Mouse (Mus musculus) heart, postnatal 14 days (tissue): ENCODE measurements around the gene C130050O18Rik. TPM values are rescaled to one million over a fixed set of nuclear protein-coding genes. Genes with fewer than 3 reads are reported as not detected.
"Not testable (repeated sequence)": the region's sequence is repeated elsewhere in the genome, so short reads cannot be mapped to it uniquely, and the experiment has no call there.

Source experiments
- DNase-seq, 2 experiments: peaks; one replicate each; pipeline ENCODE4 v3.0.0; 2021 to 2022
- intact Hi-C: fragments of 180-260 bp; cut with DNase I; formaldehyde crosslinking; loops from one replicate; pipeline ENCODE4 v1.15.1; 2025
- total RNA-seq, 2 experiments: library from RNA; stranded (reverse); gene quantifications; 2 replicates each; pipeline ENCODE4 v1.2.3; 2021

C130050O18Rik gene
- total RNA-seq, 2 experiments from 2014 or later: 0.74 to 0.80 TPM

DNA sequence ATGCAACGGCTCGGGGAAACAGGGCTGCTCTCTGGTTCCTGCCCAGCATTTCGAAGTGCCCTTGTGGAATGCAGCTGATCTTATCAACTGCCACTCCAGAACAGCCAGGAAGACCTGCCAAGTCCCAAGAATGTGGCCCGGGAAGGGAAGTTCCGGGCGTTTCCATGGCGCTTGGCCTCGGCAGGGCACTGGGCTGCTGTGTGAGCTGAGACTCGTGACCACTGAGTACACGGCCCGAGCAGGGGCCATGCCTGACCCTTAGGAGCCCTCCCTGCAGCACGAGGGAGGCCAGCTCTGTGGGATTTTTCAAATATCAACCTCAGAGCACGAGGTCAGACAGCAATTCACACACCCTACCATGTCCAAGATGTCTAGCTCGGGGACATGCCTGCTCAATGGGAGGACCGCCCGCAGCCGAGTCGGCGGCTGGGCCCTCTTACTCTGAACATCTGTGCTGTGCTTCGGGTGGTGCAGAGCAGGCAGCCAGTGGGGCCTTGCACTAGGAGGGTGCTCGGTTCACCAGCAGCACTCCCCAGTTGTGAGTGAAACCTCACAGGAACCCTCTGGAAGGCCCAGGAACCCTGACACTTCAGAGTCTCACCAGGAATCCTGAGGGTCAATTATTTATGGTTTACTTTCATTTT lies 26.0 kb upstream of the C130050O18Rik start:
- DNase-seq: peak; percentile 74 to 84
- intact Hi-C loops: no loop called here

DNA sequence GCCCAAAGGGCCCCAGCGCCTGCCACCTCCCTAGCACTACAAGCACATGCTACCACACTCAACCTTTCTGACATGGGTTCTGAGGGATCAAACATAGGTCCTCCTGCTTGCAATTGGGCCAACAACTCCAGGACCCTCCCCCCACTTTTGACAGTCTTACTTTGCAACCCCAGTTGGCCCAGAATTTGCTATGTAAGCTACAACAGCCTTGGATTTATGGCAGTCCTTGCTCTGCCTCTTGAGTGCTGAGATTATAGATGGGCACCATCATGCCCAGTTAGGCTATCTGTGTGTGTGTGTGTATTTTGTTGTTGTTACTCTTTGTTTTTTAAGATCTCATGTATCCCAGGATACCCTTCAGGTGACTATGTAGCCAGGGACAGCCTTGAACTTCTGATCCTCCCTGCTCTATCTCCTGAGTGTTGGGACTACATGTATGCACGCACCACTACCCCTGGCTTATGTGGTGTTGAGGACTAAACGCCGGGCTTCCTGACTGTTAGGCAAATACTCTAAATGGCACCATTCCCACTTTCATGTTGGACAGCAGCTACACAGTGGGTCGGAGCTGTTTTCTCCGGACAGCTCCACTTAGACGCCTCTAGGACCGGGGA lies 25.2 kb upstream of the C130050O18Rik start:
- intact Hi-C loops: no loop called here
- no peak for DNase-seq

DNA sequence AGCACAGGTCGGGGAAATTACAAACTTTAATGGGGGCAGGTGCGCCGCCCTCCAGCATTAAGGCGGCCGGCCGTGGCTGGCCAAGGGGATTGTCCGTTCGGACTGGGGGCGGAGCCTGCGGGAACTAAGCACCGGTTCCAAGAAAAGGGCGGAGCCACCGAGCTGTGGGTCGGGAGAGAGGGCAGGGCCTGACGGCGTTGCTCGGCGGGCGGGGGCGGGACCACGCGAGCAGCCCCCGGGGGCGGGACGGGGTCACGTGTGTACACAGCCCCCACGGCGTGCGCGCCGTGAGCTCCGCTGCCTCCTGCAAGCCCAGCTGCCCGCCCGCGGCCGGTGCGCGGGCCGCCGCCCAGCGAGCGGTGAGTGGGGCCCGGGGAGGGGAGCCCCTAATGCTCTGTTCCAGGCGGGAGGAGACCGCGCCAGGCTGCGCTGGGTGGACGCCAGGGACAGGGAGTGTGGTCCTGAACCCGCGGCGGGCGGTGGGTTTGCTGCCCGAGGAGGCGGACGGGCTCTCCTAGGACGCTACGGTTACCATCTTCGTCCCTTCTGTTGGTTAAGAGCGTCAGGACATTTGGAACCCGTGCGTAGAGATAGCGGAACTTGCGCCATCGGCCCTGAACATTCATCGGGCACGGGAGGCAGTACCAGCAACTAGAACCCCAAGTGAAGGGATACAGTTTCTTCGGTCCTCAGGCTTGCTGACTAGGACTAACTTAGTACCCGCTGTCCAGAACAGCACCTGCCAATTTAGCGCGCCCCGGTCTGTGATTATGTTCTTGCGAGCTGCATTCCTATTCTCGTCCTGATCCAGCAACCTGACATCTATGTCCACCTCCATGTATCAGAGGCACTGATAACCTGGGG lies 24.5 kb upstream of the C130050O18Rik start:
- DNase-seq: peak; percentile 97 to 98
- intact Hi-C loops: no loop called here

DNA sequence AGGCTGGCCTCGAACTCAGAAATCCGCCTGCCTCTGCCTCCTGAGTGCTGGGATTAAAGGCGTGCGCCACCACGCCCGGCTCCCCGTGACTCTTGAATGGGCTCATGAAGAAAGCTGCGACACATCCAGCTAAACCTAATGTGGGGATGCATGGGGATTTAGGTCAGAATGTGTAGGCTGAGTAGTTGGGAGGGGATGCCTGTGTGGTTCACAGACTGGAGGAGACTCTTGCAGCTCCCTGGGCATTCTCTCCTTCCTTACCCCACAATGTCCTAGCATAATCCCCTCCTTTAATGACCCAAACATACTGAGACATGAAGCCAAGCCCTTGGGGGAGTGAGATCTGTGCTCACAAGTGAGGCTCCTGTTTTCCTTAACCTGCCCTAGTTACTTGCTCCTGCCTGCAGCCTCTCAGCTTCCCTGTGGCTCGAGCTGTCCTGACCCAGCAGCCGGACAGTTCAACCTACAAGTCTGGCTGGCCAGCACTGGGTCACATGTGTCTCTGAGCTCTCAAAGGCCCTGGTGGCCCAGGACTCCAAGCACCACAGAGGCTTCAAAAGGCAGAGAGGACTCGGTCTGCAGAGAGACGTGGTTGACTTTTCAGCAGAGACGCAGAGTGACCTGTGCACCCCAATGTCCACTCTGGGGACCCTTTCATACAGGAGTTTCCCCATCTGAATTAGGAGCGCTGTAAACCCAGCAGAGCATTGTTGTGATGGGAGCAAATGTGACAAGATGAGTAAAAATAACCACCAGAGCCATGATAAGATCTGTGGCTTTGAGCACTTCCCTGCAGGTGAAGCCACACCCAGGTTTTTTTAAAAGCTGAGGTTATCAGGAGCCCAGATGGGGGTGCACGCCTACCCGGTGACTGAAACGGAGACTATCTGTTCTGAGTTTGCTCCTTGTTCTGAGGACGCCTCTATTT lies 23.2 kb upstream of the C130050O18Rik start:
- no peak for DNase-seq

DNA sequence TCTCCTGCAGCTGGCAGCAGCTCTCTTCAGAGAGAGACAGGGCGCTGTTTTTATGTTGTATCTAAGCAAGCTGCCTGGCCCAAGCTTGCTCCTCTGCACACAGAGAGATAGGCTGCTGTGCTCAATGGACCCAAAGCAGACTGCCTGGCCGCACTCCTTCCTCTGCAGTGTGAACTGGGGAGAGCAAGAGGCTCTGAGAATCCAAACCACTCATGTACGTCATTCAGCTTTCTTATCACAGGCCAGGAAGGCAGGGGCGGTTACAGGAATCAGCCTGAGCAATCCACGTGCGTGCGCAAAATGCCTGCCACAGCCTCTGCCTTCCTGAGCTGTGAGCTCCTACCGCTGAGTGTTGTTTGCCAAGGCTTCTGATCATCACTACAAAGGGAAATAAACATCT lies 22.3 kb upstream of the C130050O18Rik start:
- intact Hi-C loops: loop anchor here (2.0 kb wide), 1 partner anchor 14 kb away; no protein-coding TSS in a partner anchor
- peak; percentile 66 to 70 for DNase-seq

More for the DNA sequence above, 23.2 kb upstream of the C130050O18Rik start:
- intact Hi-C loops: loop anchor here (2.0 kb wide), 1 partner anchor 13 kb away; no protein-coding TSS in a partner anchor

DNA sequence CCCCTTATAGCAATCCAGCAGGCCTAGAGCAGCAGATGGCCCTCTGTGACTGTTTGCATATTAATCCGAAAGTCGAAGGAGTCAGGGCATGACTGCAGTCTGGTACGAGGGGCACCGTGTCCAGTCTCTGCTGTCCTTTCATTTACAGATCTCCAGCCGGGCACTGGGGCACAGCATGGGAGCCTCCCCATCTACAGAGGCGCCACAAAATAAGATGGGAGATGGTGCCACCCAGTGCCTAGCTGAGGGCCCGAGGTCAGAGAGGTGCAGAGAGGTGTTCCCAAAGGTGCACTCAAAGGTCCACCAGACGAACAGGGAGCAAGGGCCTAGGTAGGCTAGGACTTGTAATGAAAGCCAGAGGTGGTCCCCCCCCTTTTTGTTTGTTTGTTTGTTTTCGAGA lies 21.8 kb upstream of the C130050O18Rik start:
- DNase-seq: no peak
- intact Hi-C loops: loop anchor here (2.0 kb wide), 1 partner anchor 14 kb away; no protein-coding TSS in a partner anchor

DNA sequence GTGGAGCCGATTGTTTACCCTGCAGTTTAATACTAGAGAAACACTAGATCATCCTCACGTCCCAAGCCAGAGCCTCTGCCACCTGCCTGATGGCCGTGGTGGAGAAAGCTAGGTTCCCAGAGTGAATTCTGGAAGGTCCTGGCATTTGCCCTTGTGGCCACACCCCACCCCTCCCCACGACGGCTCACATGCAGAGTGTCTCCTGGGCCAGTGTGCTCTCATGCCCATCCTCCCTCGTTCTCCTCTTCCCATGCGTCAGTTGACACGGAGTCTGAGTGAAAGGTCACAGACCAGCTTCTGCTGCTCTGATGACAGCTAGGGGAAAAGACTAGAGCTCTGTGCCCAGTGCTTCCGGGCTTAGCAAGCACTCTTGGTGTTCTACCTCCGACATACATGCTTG lies 20.5 kb upstream of the C130050O18Rik start:
- intact Hi-C loops: no loop called here
- DNase-seq: no peak

DNA sequence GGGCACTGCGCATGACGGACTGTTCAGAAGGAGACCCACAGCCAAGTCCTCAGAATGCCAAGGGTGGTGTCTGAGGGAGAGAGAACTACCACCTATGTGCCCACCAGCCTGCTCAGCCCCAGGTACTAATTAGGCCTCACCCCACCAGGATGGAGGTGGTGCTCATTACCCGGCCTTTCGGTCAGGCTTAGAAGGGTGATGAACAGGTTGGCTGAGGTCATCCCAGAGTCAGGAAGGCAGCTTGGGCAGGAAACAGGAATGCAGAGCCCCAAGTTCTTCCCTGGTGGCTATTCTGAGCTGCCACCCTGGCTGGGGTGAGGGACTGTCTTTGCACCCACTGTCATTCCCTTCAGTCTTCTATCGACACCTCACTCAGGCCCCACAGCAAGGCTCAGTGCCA lies 19.0 kb upstream of the C130050O18Rik start:
- intact Hi-C loops: no loop called here
- DNase-seq: no peak

DNA sequence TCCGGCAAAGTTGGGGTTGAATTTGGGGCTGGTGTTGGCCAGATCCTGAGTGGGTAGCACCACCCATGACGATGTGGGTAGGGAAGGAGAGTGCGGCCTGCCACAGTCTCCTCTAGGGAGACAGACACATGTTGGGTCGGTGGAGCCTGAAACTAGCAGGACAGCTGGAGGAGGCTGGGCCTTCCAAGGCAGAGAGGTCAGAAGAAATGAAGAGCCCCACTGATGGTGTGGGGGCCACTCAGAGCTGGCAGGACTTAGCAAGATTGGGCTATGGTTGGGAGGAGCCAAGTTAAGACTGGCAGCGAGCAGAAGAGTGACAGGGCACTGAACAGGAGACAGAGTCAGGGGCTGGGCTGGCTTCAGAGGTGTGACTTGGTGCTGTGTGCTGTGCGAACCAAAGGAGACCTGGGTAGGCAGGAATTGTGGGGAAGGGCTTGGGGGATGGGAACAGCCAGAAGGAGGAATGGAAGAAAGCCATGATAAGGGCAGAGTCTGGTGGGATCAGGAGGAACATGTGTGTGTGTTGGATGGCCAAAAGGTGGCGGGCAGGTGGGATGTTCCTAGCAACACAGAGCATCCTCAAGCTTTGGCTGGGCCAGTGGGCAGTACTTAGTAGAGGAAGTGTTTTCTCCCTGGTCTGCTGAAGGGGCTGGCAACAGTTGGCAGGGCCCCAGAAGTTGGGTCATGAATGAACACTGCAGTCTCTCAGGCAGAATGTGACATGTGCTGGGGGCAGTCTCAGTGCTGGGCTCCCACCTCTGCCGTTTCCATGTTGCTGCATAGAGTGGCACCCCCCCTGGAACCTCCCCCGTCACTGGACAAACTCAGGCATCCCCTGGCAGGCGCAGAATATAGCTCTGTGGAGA lies 17.5 kb upstream of the C130050O18Rik start:
- no peak for DNase-seq
- intact Hi-C loops: no loop called here

DNA sequence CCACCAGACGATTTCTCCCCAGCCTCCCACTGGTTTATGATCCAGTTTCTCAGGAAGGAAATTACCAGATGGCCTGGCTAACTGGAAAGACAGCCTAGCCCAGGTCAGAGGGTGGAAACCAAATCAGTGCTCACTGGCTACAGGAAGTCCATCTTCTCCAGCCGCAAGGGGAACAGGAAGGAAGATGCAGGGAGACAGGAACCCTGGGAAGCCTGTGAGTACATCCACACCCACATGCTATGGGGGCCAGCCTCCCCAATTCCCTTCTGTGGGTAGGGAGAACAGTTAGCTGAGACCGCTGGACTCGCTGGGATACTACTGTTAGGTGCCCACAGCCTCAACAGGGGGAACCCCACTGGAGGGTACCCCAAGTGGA lies 16.9 kb upstream of the C130050O18Rik start:
- intact Hi-C loops: no loop called here
- no peak for DNase-seq

DNA sequence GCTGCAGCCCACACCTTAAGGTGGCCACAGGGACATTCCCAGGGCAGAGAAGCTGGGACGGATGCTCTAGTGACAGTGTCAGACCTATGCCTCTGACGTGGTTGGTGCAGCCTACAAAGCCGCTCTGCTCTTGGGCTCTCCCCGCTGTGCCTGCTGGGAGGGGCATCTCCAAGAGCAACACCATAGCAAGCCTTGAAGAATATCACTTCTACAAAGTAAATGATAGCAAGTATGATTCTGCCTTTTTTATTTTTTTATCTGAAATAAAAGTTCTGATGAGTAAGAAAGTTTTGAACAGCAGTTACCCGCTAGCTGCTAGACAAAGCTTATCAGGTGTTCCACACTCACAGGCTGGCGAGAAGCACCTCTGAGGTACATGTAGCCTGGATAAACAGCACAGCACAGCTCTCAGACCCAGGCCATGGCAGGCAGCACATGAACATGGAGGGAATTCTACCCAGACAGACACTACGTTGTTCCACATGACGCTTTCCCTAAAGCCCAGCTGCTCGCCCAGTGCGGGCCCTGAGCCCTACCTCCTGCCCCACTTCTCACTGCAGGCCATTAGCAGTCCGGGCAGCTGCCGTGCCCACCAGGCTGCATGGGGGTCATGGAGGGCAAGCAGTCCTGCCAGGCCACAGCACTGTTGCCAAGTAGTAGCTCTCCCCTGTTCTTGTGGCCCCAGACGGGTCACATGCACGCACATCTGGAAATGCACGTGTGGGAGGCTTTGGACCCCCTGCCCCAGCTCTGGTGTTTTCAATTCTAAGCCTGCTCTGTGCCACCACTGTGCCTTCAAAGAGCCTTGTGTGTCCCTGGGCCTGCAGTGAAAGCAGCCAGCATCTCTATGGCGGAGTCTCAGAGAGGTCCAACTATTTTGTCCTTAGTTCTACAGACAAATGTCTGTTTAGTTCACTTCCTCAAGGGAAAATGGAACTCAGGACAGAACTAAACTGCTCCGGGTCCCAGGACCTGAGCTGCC lies 16.1 kb upstream of the C130050O18Rik start:
- no peak for DNase-seq
- intact Hi-C loops: no loop called here

DNA sequence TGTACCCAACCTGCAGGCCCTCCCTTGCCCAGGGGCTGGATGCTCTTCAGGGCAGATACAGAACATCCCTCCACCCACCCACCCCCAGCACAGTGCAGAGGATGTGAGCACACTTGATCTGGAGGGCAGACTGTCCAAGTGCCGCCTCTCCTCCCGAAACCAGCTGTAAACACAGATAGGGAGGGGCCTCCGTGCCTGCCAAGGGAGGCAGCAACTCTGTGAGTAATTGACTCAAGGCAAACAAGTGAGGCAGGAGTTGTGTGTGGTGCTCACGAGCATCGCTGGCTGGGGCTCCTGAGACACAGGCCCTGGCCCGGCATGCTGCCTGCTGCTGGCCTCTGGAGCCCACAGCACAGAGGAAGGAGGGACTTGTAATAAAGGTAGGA lies 15.4 kb upstream of the C130050O18Rik start:
- intact Hi-C loops: no loop called here
- DNase-seq: peak; percentile 73 to 74

DNA sequence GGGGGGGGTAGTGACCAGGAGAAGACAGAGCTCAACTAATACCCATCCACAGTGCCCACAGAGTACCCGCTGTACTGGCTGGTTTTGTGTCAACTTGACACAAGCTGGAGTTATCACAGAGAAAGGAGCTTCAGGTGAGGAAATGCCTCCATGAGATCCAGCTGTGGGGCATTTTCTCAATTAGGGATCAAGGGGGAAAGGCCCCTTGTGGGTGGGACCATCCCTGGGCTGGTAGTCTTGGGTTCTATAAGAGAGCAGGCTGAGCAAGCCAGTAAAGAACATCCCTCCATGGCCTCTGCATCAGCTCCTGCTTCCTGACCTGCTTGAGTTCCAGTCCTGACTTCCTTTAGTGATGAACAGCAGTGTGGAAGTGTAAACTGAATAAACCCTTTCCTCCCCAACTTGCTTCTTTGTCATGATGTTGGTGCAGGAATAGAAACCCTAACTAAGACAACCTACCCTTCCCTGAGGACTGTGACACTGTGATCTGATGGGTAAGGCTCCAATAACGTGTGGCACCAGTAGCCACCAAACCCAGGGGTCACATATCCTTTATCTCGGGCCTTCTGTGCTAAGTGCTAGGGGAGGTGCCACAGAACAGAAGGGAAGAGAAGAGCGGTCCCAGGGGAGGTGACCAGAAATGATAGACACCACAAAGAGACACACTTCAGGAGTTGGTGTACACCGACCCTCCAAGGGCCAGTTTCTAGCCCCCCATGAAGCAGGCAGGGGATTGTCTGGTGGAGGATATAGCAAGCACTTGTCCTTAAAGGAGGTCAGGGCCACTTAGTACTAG lies 14.6 kb upstream of the C130050O18Rik start:
- DNase-seq, intact Hi-C loops: not testable (repeated sequence)

DNA sequence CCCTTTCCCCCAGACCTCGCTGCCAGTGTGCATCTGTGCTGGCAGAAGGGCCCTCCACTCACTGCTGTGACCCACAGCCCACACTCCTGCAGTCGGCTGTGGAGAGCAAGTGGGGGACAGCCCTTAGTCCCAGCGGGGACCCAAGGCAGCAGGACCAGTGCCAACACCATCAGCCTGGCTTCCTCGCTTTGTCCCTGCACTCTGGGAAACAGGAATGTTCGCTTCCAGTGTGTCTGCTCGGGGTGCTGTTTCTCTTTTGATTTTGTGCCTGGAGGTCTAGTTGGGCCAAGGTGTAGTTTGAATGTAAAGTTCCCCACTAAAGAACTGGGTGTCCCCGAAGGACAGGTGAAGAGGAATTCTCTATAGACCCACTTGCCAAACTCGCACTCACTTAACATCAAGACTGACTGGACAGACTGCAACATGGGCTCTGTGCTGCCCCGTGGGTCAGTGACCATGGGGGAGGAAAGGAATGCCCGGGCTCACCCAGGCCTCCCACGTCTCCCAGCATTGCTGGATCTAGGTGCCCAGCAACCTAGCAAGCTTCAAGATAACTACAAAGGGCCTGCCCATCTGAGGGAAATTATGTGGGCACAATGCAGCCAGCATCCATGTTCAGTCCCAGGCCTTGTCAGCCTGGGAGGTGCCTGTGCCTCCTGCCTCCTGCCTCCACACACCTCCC lies 13.6 kb upstream of the C130050O18Rik start:
- DNase-seq: peak; percentile 54 to 57
- intact Hi-C loops: no loop called here

DNA sequence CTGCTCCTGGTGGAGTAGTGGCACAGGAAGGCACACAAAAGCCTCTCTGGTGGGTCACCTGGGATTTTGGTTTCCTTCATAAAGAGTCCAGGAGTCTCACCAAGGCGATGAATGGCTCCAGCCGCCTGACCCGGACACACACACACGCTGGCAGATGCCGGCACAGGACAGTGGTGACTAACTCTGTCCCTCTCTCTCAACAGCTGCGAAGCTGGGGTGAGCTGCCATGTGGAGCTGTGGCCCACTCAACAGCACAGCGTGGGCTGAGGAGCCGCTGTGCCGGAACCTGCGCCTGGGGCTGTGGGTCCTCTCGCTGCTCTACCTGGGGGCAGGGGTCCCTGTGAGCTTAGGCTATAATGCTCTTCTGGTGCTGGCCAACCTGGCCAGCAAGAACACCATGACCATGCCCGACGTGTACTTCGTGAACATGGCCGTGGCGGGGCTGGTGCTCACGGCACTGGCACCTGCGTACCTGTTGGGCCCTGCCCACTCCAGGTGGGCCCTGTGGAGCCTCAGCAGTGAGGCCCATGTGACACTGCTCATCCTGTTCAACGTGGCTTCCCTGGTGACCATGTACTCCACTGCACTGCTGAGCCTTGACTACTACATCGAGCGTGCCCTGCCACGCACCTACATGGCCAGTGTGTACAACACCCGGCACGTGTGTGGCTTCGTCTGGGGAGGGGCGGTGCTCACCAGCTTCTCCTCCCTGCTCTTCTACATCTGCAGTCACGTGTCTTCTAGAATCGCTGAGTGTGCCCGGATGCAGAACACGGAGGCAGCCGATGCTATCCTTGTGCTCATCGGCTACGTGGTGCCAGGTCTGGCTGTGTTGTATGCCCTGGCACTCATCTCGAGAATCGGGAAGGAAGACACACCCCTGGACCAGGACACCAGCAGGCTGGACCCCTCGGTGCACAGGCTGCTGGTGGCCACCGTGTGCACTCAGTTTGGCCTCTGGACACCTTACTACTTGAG lies 12.6 kb upstream of the C130050O18Rik start:
- intact Hi-C loops: no loop called here

DNA sequence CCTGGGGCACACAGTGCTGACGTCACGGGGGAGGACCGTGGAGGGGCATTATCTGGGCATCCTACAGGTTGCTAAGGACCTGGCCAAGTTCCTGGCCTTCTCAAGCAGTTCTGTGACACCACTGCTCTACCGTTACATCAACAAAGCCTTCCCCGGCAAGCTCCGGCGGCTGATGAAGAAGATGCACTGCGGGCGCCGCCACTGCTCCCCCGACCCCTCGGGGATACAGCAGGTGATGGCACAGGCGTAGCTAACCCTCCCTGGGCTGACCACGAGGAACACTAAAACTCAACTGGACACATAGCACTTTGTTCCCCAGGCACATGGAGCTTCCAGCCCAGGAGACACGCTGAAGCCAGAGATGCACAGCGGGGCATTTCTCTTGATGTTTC lies 11.9 kb upstream of the C130050O18Rik start:
- no peak for DNase-seq
- intact Hi-C loops: no loop called here

More for the DNA sequence above, 12.6 kb upstream of the C130050O18Rik start:
- no peak for DNase-seq
